16 mouse cellular contexts compared by ENCODE assay signal in the genomic region with DNA sequence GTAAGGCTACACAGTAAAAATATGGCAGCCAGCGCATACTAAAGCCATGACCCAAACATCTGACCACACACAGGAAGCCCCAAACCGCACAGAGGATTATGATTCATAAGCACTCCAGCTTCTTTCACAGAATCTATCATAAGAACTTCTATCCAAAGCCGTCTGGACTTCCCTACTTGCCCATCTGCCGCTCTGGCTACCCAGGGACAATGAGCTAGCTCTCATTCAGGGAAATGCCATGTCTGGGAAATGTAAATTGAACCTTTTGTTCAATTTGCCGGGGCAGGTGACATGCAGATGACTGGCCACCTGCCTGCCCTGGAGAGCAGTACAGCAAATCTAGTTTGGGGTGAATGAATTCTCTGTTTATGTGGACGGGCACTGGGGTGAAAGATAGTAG.
DNase-seq lines count a peak whose midpoint lies in the region; ATAC-seq and TF ChIP-seq lines count a peak whose summit lies in the region.
"Had no signal": no experiment of that assay in that cellular context is flagged by ENCODE, and none has a peak within 500 bp of the region (broad histone marks: within the 10 kb centered on the region; RNA-seq: fewer than 3 reads in every experiment).

No protein-coding gene starts in this region.

- WGBS in forebrain, postnatal 0 days, result 44% methylated on average over 6 of the region's 6 CpGs
- WGBS in forebrain, embryonic 14.5 days, result 36% methylated on average over 6 of the region's 6 CpGs

- no peaks in the 10 kb centered on the region for H3K9me3 ChIP-seq in forebrain, postnatal 0 days (ENCODE audit: low read length)
- no peaks in the 10 kb centered on the region for H3K9me3 ChIP-seq in forebrain, embryonic 14.5 days (replicated peaks; ENCODE audit: control insufficient read depth, low read length)

- in situ Hi-C loops in Patski (cut with MboI; ENCODE audit: low pct_unique_long_range_greater_than_20kb), result loop anchor here (25.0 kb wide), 1 partner anchor 1159 kb away; no protein-coding TSS in a partner anchor

- CTCF ChIA-PET in Patski (lab: Charles Lee), result no interaction called here

- TF ChIP-seq CTCF in forebrain, postnatal 0 days (IDR thresholded peaks at IDR 0.05; ENCODE audit: low read depth), result no peak
- TF ChIP-seq CTCF in Patski (IDR thresholded peaks at IDR 0.05), result no peak

- no peaks in the 10 kb centered on the region for H3K36me3 ChIP-seq in forebrain, postnatal 0 days (ENCODE audit: insufficient read depth)
- H3K36me3 ChIP-seq in forebrain, embryonic 14.5 days (ENCODE audit: control insufficient read depth, insufficient read depth, low read length), result no peaks in the 10 kb centered on the region

- no peak for DNase-seq in forebrain, postnatal 0 days
- no peak for DNase-seq in forebrain, embryonic 14.5 days (ENCODE audit: low spot score)
- DNase-seq in 3T3-L1 (ENCODE audit: low read depth, low spot score) (peak; percentile 95), Patski (ENCODE audit: low read depth, low spot score) (peak; percentile 58)
- no peak for DNase-seq in adrenal gland, postnatal 10 days
- DNase-seq in frontal cortex, postnatal 10 days (ENCODE audit: low spot score in 2 of 2), result no peak
- no peak for DNase-seq in ovary, adult 18-20 months (ENCODE audit: low spot score)
- DNase-seq: adrenal gland, adult 2 months; cerebellum, adult 9-10 months; gastrocnemius, postnatal 10 days; heart, postnatal 36 days; thymus, postnatal 36 days had no signal

- no peaks in the 10 kb centered on the region for H3K27me3 ChIP-seq in forebrain, postnatal 0 days (ENCODE audit: insufficient read depth, low read length)
- no peaks in the 10 kb centered on the region for H3K27me3 ChIP-seq in forebrain, embryonic 14.5 days (replicated peaks; ENCODE audit: control insufficient read depth, insufficient read depth, low read length)
- H3K27me3 ChIP-seq in Patski, result no peaks in the 10 kb centered on the region

- no peak overlapping the region for H3K4me3 ChIP-seq in forebrain, postnatal 0 days (ENCODE audit: low read depth, low read length)
- no peak overlapping the region for H3K4me3 ChIP-seq in forebrain, embryonic 14.5 days (ENCODE audit: low read depth, low read length)
- H3K4me3 ChIP-seq: erythroblast, embryonic 14.5 days had no signal

- ATAC-seq in forebrain, postnatal 0 days, result 0 out of 2 replicates have a peak, but pooled peaks have one; percentile 21
- no peak for ATAC-seq in forebrain, embryonic 14.5 days
- ATAC-seq in Patski, result no peak
- peak; percentile 61 for ATAC-seq in megakaryocyte, adult 5-6 weeks (ENCODE audit: poor library complexity, severe bottlenecking)

- H3K4me1 ChIP-seq in forebrain, postnatal 0 days (ENCODE audit: insufficient read depth), result peaks cover 10% of the 10 kb centered on the region
- H3K4me1 ChIP-seq in forebrain, embryonic 14.5 days (ENCODE audit: control insufficient read depth, insufficient read depth, low read length), result peaks cover 18% of the 10 kb centered on the region

- POLR2A ChIA-PET in Patski (lab: Charles Lee), result interaction anchor here (0.7 kb wide), 1 partner anchor 15 kb away, joined by 3 read pairs; no protein-coding TSS in a partner anchor

- H3K27ac ChIP-seq in forebrain, postnatal 0 days (ENCODE audit: low read depth, low read length), result no peak overlapping the region
- no peak overlapping the region for H3K27ac ChIP-seq in forebrain, embryonic 14.5 days (ENCODE audit: low read depth, low read length)
- H3K27ac ChIP-seq: macrophage had no signal

- H3K4me2 ChIP-seq in forebrain, postnatal 0 days (ENCODE audit: low read depth), result no peak overlapping the region
- no peak overlapping the region for H3K4me2 ChIP-seq in forebrain, embryonic 14.5 days (ENCODE audit: low read length)
- H3K4me2 ChIP-seq: liver, embryonic 11.5 days had no signal

- no peak overlapping the region for H3K9ac ChIP-seq in forebrain, postnatal 0 days
- H3K9ac ChIP-seq in forebrain, embryonic 14.5 days (ENCODE audit: low read length), result no peak overlapping the region

Comparison
In these comparisons a context has a peak if more than half of its experiments do, and no peak if none do; other contexts are left out.
1. ATAC-seq: peak in forebrain, postnatal 0 days (single experiment) and megakaryocyte, adult 5-6 weeks (single experiment); none in forebrain, embryonic 14.5 days (single experiment) and Patski (single experiment).
2. DNase-seq: peak in 3T3-L1 (single experiment) and Patski (single experiment); none in forebrain, postnatal 0 days (single experiment), forebrain, embryonic 14.5 days (single experiment), adrenal gland, postnatal 10 days (single experiment), frontal cortex, postnatal 10 days (0 of 2) and ovary, adult 18-20 months (single experiment).